Mouse (Mus musculus) induced T-regulatory cell, adult 2 months (primary cell): ENCODE measurements around the gene Cr1l.

ENCODE experiments used
- DNase-seq: peaks from one replicate; pipeline ENCODE4 v3.0.0-alpha.2; 2012; ENCODE audit warnings: low read depth

Gene Cr1l

DNA sequence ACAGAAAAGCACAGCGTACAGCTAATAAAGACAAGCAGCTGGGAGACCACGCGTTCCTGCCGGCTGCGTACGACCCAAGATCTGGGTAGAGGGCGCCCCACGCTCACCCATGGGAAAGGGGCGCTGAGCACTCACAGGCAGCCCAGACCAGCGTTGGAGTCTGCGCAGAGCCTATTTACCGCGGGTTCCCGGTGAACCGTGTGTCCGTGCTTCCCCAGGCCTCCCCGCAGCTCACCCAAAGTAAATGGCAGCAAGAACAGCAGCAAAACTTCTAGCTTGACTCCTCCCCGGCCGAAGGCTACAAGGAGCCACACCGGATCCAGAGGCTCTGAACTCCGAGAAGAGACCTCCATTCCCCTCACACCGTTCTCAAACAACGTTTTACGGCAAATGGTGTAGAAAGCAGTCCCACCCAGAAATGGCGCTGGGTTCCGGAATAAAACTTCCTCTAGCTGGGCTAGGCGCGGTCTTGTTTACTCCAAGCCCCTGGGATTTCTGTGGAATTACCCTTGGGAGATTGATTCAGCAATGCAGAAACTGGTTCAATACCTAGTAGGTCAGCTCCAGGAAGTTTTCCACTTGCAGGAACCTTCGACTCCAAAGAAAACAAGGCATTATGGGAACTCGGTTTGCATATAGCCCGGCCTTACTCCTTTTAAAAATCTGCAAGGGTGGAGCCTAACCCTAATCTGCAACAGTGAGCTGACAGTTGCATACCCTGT lies at the start of gene Cr1l:
Gene Cr1l, minus strand, starts transcription at position 634 of the 722 bp plus-strand sequence.
- peak; percentile 93 for DNase-seq

DNA sequence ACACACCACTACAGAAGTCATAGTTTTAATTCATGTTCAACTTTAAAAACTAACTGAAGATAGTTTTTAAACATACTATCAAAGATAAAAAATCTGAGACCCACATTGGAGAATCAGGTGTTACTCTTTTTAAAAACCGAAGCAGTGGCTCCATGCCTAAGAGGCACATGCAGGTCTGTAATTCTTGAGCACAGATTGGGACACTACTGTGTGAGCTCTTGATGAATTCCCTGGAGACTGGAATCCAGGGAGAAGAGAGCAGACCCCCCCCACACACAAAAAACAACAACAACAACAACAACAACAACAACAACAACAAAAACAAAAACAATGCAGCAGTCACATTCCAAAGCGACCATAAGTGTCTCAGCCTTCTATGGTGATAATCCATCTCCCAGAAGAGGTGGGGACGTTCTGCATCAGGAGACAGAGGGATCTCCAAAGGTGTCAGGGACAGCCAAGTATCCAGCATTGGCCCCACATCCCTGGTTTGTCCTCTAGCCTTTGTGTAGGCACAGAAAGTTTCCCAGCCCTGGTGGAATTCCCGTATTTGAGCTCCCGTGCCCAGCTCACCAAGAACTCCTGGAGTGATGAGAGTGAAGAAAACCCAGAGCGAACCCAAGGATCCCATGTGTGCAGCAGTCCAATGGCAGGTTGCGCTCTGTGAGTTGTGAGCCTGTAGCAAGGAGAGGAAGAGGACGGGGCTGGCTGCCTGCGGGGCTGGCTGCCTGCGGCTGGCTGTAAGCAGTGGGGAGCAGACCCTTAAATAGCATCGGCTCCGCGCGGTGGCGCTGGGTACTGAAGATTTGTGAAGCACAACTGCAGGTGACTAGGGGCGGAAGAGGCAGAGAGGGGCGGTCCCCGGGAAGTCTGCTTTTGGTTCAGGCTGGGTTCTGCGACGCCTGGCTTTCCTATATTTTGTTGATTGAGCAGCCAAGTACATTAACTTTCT lies 44.9 kb upstream of the Cr1l start, which contains the start of gene Cr2:
Gene Cr2, minus strand, starts transcription at position 737 of the 952 bp plus-strand sequence.
- peak; percentile 55 for DNase-seq

DNA sequence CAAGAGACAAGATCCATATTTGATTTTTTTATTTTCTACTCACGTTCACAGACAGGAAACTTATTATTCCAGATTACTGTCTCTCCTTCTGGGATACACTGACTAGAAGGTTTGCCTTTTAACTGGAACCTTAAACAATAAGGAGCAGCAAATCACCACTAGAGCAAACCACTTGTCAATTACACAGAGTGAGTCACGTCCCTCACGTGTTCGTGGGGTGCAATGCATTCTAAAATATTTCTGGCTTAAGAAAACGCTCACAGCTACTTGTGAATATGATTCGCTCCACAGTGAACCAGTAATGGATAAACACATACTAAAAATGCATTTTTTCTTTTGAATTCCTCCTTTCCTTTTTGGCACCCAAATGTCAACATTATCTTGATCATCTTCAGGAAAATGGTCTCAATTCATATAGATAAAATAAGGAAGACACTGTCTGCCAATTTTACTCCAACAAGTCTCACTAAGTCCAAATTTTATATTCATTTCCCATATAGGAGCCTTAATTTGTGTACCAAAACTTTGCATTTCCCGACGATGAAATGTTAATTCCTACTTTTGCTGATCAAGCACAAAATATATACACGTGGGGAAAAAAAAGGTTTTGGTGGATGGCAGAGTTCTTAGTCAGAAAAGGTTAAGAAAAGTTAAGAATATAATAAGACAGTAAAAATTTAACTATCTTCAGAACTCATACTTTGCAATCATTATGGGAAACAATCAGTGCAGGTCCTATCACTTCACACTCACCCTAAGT lies 33.8 kb upstream of the Cr1l start:
- DNase-seq = no peak

DNA sequence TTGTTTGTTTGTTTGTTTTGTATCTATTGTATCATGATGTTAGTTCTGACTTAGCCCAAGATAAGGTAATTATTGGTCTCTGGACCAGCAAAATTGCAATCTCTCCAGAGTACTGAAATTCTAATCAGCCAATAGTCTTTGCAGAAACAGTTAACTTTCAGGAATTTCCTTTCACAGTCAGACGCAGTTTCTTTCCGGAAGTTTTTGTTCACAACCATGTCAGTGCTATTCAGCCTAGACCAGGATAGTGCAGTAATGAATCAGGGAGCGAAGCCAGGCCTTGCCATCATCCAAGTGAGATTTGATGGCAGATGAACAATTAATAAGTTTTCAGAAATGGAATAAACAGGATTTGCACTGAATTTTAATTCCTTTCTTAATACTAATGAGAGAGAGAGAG lies 684 bp upstream of the Cr1l start:
- no peak for DNase-seq

DNA sequence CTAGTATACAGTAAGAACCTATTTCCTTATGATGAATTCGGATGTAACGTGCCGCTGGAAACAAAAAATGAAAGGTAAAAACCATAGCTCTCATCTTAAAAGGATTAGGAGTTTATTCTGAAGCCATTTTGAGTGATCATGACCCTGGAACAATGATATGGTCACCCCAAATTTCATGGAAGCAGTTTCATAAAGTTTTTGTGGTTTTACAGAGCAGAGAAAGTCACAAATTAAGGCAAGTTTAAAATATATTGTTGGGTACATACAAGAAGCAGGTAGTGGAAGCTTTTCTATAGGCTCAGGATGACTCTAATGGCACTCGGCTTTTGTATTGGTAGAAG lies 259 bp upstream of the Cr1l start:
- no peak for DNase-seq

DNA sequence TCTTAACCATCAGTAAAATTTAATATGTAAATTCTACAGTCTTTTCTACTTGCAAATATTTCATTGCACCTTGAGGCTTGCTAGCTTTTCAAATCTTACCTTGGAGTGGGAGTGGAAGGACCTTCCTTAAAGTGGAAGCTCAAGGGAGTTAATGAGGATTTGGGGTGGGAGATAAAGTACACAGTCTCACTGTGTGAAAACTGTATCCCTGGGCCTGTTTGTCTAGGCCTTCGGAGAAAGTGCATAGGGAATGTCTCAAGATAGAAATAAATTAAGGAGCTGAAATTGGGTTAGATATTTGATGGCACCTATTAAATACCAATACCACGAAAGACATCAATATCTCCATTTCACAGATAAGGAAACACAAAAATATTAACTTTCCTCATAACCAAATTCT lies 907 bp downstream of the Cr1l start:
- DNase-seq = no peak

DNA sequence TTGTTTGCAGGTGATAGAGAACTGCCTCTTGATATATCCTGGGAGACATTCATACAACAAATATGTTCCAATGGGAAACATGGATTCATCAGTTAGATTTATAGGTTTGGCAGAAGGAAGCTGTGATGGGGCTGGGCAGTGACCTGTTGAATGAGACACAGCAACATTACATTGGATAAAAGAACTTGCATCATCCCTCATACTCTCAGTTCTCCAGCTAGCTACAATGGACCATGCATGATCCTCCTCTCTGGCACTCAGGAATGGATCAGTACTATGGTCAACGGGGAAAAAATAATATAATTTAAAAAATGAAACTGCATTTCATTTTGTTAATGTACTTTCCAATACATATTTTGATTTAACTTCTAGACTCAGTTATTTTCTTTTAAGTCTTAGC lies 1.5 kb downstream of the Cr1l start:
- DNase-seq = no peak

DNA sequence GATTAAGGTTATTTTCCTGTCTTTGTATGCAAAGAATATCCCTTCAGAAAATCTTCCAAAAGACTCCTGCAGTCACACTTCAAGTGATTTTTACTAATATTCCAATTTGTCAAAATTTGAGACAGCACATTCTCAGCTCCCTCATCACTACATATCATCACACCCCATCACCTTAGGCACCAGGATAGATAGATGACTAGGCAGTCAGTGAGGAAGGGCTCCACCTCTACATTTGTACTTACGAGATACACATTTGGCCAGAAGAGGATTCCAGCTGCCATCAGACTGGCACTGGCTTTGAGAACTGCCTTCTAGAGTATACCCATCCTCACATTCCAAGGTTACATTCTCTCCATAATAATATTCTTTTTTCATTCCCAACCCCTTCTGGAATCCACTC lies 17.0 kb downstream of the Cr1l start:
- no peak for DNase-seq

DNA sequence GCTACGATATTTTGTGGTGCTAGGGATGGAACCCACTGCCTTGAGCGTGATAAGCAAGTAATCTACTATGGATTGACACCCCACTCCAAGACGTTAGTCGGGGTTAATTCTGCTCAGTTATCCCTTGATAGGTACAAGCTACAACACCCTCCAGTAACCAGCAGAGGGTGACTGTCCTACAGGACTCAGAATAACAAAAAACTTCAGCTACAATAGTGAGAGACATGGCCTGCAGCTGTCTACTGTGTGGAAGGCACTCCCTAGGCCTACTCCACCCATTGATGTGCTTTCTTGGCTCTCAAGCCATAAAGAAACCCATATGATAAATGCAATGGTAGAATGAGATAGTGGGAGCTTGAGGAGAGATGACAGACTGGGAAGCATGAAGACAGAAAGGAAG lies 17.8 kb downstream of the Cr1l start:
- DNase-seq = no peak

DNA sequence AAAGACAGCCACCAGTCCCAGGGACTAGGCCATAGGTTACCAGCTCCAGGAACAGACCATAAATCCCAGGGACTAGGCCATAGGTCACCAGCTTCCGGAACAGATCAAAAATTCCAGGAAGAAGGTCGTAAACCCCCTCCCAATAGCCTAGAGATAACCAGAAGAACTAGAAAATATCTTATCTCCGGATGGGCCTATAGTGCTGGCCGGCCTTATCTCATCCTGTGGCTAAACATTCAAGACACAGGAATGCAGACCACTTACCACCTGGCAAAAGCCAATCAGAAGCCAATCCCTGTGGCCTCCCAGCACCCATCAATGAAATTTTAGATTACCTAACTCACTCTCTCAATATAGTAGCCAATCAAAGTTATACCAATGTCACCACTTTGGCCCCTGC lies 30.7 kb downstream of the Cr1l start:
- no peak for DNase-seq

DNA sequence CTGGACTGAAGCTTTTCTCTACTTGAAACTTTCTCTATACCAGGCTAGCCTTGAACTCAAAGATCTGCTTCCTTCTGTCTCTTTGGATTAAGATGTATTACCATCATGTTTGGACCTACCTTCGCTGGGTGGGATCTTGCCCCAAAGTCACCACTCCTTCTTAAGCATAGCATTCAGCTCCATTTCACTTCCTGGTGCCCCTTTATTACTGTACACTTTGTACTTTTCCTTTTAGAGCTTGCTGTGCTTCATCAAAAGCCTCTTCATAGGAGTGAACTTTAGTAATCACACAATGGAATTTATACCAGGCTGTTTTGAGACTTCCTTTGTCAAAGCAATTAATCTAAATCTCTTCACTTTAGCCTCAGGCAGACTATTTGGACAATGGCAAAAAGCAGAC lies 33.4 kb downstream of the Cr1l start:
- no peak for DNase-seq

DNA sequence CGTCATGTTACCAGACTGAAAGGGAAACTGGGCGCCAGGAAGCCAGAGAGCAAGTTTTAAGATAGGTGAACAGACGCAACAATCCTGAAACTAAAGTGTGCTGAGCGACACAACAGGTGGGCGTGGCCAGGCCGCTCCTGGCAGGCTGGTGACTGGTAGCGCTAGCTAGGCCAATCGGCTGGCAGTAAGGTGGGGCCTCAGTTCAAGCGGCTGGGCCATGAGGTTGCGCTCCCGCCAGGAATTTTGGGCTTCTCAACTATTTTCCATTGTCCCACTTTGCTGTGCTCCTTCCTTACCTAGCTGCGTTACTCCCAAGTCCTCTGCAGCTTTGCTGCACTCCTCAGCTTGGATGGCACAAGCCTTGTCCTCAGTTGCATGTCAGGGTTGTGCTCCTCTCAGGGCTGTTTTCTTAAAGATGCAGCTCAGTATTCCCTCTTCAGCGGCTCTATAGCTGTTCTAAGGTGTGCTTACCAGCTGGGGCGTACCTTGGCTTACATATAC lies 39.1 kb downstream of the Cr1l start, which contains the start of gene Cd46:
Gene Cd46, minus strand, starts transcription at position 30 of the 501 bp plus-strand sequence.
- peak; percentile 85 for DNase-seq

DNA sequence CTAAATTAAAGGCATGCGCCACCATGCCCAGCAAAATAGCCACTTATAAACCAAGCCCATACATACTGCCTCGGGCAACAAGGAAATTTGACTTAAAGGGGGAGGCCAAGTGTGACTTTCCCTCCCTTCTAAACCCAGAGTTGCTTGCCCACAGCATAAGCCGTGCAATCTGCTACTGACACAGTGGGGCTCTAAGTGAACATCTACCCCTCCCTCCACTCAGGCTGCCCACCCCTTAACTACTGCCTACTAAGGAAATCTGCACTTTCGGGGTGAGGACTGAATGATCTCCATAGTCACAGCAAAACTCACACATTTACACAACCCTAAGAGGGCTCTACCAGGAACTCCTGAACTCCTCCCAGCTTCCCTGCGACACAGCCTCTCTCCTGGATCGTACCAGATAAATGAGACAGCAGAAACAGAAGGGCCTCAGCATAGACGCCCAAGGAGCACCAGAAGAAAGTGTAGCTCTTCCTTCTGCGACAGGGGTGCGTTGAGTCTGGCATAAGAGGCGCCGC lies 39.6 kb downstream of the Cr1l start:
- DNase-seq = no peak

DNA sequence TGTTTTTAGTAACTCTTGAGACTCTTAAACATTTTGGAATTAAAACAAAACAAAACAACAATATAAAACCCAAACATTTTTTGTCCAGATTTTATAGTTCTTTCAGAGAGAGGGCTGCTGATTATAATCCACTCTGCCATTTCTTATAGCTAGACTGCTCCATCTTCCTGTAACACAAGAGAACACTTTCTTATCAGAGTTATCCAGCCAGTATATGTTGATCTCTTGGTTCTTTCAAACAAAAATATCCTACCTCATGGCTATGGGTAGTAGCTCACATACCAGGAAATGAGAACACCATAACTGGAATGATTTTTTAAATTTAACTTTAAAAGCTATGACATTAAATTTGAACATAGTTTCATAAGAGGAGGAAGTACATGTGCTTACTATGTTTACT lies 49.2 kb downstream of the Cr1l start:
- DNase-seq = no peak
